Mouse (Mus musculus): Measurements from ENCODE around the gene Mettl14. TPM values are rescaled to one million over a fixed set of nuclear protein-coding genes. Genes with fewer than 3 reads are reported as not detected.
A peak's percentile ranks its signal among the peaks of the same experiment; 100 is the strongest.
"Not testable (repeated sequence)": the region's sequence is repeated elsewhere in the genome, so short reads cannot be mapped to it uniquely, and the experiment has no call there.

Gene Mettl14
- total RNA-seq (2021) (10 to 100 TPM; 18.4 to 19.5 TPM), polyA plus RNA-seq (2012; rRNA removed) (2.8 and 3.9 TPM in 2 replicates)
- long read RNA-seq, transcript Mettl14-201 (11 exons, 2,741 nt): major isoform, 7 of 10 reads
- long read RNA-seq, partial matches to known transcripts: 2 of 10 reads
- long read RNA-seq, other reads (novel, unspliced or antisense): 1 of 10 reads

DNA sequence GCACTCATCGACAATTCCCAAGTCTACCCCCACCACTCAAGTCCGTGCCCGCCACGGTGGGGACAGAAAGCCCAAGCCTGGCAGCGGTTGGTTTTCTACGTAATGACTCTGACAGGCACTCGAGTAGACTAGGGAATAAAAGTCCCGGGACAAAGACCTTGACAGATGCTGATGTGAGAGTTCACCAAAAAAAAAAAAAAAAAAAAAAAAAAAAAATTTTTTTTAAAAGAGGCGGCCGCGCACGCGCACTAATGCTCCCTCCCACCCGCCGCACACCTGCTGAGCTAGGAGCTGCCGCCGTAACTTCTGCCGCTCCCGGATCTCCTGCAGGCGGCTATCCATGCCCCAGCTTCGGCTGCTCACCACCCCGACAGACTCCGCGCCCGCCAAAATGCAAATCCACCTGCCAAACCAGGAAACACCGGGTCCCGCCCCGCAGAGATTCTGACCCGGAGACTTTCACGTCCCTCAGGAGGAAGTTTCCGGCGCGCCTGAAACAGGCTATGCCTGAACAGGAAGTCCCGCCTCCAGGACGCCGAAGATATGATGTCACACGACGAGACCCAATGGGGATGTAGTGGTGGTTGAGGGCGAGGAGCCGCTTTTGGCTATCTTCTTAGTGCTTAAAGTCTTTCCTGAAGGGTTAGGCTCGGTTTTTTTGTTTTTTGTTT is at the start of gene Mettl14:
TSS of gene Mettl14 (minus strand) at position 623 of the 671 bp plus-strand sequence.
- DNase-seq: peak; percentile 96

DNA sequence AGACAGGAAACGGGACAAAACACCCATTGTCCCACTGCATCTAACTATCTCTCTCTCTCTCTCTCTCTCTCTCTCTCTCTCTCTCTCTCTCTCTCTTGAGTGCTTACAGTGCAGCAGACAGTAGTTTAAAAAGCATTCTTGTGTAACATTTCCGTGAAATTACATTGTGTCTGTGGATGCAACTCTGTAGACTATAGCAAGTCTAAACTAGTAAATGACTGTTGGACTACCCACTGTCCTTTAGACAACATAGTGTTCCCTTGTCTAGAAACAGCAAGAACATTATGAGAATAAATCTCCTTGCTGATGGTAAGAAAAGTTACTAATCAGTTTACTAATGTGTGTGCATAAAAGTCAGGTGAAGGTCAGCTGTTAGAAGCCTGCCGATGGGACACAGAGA is 47.5 kb upstream of the Mettl14 start:
- no peak for DNase-seq

DNA sequence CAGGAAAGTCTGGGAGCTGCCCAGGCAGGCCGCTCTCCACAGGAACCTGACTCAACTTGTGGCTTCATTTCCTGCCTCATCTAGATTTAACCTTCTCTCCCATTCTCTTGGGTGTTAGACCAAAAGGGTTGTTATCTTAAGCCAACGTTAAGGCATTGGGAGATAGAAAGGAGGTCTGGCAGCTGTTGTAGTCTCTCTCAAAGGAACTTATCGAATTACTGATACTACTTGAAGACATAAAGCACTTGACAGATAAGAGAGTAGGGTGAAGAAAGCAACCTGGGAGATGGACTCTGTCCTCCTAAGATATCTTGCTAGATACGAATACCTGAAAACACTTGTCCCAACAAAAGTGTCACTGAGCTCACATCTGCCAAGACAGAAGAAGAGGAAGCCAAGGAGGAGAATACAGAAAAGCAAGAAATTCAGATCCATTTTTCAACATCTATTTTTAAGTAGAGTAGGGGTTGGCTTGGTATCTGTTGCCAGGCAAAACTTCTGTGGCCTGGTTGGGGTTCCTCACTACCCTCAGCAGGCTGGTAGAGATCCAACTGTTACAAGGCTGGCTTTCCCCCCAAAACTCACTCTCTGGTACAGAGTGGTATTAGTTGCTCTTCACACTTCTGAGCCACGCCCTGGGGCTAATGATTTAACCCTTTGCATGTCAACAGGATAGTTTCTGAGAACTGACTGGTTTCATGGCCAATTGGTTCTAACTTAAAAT is 46.2 kb upstream of the Mettl14 start:
- DNase-seq: no peak

DNA sequence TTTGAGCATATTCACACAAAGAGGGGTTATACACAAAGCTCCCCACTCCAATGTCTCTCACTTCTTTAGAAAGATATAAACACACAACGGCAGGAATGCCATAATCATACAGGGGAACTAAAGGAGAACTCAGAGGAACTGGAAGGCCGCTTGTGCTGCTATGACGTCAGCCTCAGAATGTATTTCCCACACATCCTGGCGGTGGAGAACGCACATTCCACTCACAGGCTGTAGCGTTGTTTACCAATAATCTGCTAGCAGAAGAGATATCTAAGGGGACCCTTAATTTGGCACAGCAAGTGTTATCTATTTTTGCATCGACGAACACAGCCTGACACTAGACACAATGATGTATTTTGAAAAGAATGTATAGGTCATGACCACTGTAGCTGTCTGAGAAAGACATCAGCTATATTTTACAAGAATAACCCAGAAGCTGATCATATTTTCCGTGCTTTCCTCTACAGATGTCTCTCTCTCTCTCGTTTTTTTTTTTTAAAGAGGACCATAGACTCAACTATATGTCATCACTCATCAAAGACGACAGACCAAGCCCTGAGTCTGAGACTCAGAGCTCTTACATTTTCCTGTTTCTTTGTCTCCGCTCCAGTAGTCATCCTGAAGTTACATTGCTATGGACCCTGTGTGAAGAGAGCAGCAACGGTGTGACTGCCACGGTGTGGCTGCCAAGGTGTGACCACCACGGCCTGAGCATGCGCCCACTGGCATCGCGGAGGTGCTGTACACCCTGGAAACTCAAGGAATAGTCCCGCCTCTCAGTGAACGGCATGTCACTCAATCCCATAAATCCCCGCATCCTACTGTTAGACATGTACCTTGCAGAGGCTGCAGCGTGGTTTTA is 43.9 kb upstream of the Mettl14 start:
- no peak for DNase-seq

DNA sequence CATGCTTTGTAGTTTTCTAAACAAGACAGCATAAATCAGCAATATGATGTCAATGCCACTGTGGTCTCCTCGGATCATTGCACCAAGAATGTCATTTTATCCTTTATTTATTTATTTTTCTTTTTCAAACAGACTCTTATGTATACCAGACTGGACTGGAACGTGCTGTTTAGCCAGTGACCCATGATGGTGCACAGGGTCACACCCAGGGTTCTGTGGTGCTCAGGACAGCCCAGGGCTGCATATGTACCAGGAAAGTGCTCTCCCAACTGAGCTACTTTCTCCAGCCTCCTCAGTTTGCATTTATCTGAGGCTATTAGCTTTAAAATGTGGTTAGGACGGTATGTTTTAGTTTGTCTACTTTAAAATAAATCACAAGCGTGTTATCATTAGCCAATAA is 42.1 kb upstream of the Mettl14 start:
- DNase-seq: no peak

DNA sequence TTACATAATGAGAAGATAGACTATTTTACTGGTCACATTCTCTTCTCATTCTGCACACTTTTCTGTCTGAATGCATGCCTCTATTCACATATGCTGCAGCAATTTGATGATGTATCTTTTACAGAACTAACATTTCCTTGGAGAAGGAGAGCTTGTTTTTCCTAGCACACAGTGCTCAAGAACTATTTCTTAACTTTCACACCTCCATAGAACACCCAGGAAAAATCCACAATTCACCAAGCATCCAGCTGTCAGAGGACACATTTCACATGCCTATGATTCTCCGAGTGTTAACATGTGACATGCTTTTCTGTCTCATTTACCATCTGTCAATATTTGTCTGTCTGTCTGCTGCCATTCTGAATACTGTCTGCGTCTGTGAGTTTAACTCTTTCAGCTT is 39.7 kb upstream of the Mettl14 start:
- DNase-seq: no peak

DNA sequence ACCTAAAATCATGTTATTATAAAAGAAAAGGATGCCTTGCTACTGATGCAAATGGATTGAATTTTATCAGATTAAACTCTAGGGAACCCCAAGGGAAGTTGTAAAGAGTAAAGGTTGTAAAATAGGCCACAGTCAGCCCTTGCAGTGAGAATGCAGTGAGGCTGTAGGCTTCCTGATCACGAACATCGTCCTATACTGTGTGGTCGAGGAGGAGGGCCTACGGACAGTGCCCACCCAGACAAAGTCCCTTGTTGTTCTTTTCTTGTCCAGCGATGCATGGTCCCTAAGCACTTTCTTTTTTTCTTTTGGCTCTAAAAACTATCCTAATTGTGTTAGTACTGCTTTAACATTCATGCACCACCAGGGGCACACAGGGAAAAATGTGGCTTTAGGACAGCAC is 27.3 kb upstream of the Mettl14 start:
- no peak for DNase-seq

DNA sequence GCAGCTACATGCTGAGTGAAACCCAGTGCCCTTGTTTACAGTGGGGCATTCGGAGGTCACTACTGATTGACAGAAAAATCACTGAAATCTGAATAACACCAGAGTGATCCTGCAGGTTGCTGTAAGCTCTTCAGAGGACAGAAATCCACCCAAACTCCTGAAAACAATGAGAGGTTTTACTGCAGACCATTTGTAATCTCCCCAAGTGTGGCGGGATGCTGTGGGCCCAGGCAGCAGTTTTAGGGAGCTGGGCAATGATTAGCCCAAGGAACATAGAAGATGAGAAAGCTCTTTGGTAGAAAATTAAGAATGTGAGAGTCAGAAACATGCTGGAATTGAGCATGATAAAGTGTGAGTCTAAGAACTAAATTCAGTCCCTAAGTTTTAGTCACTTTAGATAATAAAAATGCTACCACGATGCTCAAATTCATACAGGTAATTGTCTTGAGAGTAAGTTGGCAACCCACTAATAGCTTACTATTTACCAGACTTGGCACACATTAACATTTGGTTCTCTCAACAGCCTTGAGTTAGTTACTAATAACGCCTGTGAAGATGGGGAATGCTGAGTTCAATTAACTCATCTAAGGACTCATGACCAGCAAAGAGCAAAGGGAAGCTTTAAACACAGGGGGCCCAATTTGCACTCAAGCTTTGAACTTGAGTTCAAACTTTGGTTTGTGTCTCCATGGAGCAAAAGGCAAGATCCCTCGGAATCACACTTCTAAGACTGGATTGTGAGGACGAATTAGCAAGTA is 26.1 kb upstream of the Mettl14 start:
- DNase-seq: no peak

DNA sequence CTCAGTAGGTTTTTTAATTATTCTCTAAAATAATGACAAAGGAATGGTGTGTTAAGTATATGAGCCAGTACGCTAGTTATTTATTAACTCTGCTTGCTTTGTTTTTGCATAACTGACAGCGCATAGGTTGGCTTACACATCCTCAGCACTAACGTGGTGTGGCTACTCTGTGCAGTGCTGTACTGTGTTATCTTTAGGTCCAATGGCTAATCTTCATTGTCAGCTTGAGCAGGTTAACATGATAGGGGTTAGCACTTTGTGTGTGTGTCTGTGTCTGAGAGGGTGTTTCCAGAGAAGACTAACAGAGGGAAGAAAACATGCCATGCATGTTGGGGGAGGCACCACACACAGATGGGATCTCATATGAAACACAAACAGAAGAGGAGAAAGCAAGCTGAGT is 19.0 kb upstream of the Mettl14 start:
- DNase-seq: no peak

DNA sequence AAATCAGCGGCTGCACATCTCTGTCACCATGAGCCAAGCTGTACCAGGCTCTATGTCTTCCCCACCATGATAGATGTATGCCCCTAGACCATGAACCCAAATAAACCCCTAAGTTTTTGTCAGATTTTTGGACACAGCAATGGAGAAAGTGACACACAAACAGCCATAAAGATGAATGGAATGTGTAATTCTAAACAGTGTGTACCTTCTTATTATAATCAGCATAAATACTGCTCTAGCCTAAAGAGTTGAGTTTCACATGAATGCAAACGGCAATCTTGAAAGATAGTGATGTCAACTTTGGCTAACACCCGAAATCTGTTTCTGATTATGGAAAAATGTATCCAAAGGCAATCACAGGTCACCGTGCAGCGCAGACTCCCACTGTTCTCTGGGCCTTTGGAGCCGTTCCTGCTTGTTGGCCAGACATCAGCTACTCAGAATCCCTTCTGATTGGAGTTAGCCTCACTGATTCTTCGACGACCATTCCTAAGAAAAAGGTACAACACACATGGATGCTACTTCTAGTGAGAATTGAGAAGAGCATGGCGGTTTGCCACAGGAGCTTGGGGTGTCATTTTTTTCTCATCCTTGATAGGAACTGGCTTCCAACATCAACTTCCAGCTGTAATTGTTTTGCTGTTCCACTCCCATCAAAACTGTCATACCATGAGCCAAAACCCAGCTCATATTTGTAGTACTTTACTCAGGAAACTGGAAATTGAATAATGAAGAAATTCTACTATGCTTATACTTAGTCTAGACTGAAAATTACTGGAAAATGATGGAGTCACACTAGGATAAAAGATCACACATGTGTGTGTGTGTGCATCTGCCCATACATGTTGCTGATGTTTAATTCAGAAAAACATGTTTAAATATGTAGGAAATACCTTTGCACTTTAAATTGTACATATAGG is 11.9 kb upstream of the Mettl14 start:
- DNase-seq: no peak

DNA sequence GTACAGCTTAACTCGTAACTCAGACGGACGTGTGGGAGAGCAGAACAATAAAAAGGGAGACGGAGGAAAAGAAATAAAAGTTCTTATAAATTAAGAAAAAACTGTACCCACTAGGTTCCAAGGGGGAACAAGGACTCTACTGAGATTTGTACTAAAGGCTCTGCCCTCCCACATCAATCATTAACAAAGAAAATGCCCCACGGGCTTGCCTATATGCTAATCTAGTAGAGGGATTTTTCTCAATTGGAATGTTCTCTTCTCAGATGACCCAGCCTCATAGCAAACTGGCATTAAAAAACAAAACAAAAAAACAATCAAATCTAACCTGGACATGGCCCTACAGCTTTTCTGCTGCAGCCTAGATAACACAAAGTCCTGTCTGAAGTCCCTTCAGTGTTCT is 9.7 kb upstream of the Mettl14 start:
- no peak for DNase-seq

DNA sequence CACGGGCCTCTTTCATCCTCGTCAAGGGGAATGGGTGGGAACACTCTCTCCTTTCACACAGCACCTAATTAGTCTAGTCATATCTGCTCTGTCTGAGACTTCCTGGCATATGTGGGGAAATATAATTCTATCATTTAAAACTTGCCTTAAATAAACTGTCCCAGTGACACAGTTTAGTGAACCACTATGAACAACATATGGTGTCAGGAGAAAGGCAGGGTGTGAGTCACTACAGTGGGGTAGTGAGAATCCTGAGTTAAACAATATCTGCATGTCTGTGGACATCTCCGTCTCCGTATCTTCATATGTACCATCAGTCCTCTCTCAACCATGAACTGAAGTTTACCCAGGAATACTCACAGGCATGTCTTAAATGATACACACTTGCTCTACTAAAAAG is 5.3 kb upstream of the Mettl14 start:
- no peak for DNase-seq

DNA sequence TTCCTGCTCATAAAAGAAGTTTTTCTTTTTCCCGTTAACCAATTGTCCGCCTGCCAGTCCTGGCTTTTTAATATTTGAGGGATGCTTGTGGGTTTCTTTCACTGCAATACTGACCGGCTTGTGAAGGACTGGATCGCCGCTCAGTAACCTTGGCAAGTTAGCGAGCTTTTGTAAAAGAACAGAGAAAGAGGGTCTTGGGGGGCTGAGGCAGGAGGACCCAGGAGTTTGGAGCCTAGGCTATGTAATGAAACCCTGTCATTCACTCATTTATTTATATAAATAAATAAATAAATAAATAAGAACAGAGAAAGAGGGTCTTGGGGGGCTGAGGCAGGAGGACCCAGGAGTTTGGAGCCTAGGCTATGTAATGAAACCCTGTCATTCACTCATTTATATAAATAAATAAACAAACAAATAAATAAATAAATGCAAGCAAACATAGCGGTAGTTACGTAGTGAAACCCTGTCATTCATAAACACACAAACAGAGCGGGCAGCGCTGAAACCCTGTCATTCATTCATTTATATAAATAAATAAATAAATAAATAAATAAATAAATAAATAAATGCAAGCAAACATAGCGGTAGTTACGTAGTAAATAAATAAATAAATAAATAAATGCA is 361 bp upstream of the Mettl14 start:
- not testable (repeated sequence) for DNase-seq

DNA sequence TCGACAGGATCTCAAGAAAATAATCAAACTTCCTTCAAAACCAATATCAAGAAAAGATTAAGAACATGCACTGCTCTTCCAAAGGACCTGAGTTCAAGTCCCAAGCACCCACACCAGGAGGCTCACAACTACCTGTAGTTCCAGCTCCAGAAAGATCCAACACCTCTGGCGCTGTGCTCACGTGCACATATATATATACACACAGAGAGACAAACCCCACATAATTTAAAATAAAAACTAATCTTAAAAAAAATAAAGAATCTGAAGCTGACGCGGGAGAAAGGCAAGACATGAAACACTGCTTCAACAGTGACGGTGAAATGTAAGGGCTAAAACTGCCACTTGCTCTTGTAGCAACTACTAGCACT is 806 bp downstream of the Mettl14 start:
- no peak for DNase-seq

DNA sequence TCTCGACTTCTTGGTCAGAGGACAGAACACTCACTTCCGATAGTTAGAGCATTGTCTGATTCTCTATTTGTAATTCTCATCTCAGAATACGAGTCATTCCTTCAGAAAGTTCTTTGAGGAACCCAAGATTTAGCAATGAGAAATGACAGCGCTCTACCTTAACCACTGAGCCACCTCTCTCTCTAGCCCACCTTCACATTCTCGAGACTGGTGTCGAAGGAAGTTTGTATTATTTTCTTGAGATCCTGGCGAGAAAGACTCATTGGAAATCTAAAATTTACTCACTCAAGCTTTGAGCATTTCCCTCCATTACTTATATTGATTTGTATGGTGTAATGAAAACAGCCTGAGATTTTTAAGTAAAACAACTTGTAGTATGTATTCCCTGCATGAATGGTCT is 1.5 kb downstream of the Mettl14 start:
- no peak for DNase-seq

DNA sequence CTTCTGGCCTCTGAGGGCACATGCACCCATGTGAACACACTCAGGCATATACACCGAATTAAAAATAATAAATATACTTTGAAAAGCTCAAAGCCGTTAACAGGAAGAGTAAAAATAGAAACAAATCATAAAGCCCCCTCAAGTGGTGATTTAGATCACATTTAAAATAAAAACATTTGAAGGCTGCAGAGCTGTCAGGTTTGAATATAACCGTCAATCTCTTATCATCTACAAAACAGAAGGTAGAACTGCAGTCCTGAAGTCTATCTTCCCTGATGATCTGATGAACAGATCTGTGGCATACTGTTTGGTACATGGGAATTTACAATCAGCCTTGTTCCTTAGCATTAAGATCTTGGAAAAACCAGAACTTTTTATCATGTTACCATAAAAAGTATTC is 9.3 kb downstream of the Mettl14 start:
- no peak for DNase-seq

DNA sequence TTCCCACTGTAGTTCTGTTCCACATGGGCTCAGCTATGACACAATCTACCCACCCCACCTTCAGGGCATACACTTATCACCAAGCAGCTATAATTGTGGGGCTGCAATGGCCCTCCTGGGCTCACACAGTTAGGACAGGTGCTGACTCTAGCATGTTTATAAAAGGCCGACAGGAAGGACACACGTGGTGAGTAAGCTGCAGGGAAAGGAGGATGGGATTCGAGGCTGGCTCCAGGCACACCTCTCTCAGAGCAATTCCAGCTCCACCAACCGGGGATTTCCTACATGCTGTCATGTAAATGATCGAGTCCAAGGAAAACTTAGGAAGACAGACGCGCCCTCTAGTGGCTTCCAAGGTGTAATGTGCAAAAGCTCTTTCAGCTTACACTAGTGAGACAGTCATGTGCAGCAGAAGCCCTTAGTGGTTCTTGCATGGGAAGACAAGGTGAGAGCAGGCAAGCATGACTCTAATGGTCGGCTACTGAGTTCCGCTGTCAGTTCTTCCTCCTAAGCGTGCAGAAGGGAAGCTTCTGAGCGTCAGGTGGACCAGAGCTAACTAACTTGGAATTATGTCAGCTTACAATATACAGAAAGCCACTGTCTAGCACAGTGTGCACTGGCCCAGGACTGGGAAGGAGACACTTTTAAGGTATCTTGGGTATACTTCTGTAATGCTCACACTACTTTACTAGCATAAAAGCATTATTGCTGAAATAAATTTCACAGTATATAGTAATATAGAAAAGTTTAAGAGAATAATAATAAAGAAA is 14.0 kb downstream of the Mettl14 start:
- DNase-seq: peak; percentile 74

DNA sequence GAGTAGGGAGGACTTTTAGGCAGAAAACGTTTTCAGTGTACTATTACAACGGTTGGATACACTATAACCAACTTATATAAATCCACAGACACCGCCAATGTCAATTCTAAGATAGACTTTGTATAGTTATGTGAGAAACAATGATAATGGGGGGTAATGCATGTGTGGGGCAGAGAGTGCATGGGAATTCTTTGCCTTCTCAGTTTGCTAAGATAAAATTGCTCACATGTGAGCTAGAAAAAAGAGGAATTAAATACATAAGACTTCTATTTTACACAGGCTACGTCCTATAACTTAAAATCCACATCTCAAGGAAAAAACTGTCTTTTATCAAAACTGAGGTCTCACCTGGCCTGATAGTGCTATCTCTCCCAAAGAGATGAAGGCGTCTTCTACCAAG is 15.0 kb downstream of the Mettl14 start:
- no peak for DNase-seq

DNA sequence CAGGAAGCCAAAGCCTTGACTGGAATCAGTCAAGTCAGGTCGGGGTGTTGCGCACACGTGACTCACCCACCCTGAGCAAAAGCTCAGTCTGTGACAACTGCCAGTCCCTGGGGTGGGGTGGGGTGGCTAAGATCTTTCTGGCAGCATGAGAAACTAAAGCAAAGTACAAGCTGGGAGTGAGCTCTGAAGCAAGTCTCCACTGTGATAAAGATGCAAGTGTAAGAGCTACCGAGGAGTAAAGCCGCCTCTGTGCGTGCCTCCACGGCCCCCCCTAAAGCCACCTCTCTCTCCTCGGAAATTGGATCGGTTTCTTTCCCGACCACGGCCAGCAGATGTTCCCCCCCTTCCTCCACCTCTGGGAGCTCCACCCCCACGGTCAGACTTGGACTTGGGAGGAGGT is 16.7 kb downstream of the Mettl14 start:
- peak; percentile 22 for DNase-seq

DNA sequence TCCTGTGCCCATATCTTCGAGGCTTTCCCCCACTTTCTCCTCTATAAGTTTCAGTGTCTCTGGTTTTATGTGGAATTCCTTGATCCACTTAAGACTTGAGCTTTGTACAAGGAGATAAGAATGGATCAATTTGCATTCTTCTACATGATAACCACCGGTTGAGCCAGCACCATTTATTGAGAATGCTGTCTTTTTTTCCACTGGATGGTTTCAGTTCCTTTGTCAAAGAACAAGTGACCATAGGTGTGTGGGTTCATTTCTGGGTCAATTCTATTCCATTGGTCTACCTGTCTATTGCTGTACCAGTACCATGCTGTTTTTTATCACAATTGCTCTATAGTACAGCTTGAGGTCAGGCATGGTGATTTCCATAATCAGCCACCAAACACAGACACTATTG is 19.1 kb downstream of the Mettl14 start:
- DNase-seq: not testable (repeated sequence)
